Mouse (Mus musculus) midbrain, embryonic 16.5 days (tissue): ENCODE measurements around the gene Zfand3. TPM values are rescaled to one million over a fixed set of nuclear protein-coding genes. Genes with fewer than 3 reads are reported as not detected.

Experiments used
- ATAC-seq: fragments of 200-750 bp; cut with Nextera tagmentation; 2 replicates; pipeline ENCODE4 v1.8.0; 2017; ENCODE audit warnings: moderate TSS enrichment
- H3K27ac ChIP-seq: fragments of 300-500 bp; sonication (generic); 2 replicates; pipeline ENCODE4 v1.5.1; 2014; ENCODE audit warnings: mild to moderate bottlenecking, low read length, mixed read lengths
- H3K27me3 ChIP-seq: fragments of 300-500 bp; sonication (generic); 2 replicates; pipeline ENCODE4 v1.6.1; 2014; ENCODE audit warnings: low read depth, low read length, mixed read lengths; ENCODE audit not compliant: control insufficient read depth, insufficient read depth
- H3K36me3 ChIP-seq: fragments of 300-500 bp; sonication (generic); 2 replicates; pipeline ENCODE4 v1.6.1; 2014; ENCODE audit warnings: mild to moderate bottlenecking, low read length, moderate library complexity, mixed read lengths; ENCODE audit not compliant: control insufficient read depth, insufficient read depth
- H3K4me1 ChIP-seq: fragments of 300-500 bp; sonication (generic); 2 replicates; pipeline ENCODE4 v1.6.1; 2014; ENCODE audit warnings: mild to moderate bottlenecking, low read length, mixed read lengths; ENCODE audit not compliant: control insufficient read depth, insufficient read depth
- H3K4me2 ChIP-seq: fragments of 300-500 bp; sonication (generic); 2 replicates; pipeline ENCODE4 v1.6.1; 2014; ENCODE audit warnings: mild to moderate bottlenecking, low read length, mixed read lengths
- H3K4me3 ChIP-seq: fragments of 300-500 bp; sonication (generic); 2 replicates; pipeline ENCODE4 v1.5.1; 2014; ENCODE audit warnings: low read depth, mild to moderate bottlenecking, low read length, moderate library complexity, mixed read lengths
- H3K9ac ChIP-seq: fragments of 300-500 bp; sonication (generic); 2 replicates; pipeline ENCODE4 v1.6.1; 2014; ENCODE audit warnings: low read depth, low read length, mixed read lengths
- H3K9me3 ChIP-seq: fragments of 300-500 bp; sonication (generic); replicated peaks from 2 replicates; pipeline ENCODE4 v1.6.1; 2014; ENCODE audit warnings: mild to moderate bottlenecking, low read length, mixed read lengths; ENCODE audit not compliant: control insufficient read depth, poor library complexity, severe bottlenecking
- WGBS: fragments of 180-500 bp; shearing (Covaris S2); extraction: QIAGEN DNeasy Blood & Tissue Kit; methylation state at CpG from one replicate; pipeline ENCODE4 v1.1.7; 2014; 5-methylcytosine and 5-hydroxymethylcytosine counted together
- polyA plus RNA-seq: library from polyadenylated mRNA; unstranded; fragments of >200 nt; fragmentation: Nextera tagmentation; extraction: Ambion mirVana; gene quantifications from 2 replicates; pipeline ENCODE4 v1.2.1, GENCODE M21; 2015

Gene Zfand3
- polyA plus RNA-seq, 1 experiment from 2014 or later = 48.7 TPM

DNA sequence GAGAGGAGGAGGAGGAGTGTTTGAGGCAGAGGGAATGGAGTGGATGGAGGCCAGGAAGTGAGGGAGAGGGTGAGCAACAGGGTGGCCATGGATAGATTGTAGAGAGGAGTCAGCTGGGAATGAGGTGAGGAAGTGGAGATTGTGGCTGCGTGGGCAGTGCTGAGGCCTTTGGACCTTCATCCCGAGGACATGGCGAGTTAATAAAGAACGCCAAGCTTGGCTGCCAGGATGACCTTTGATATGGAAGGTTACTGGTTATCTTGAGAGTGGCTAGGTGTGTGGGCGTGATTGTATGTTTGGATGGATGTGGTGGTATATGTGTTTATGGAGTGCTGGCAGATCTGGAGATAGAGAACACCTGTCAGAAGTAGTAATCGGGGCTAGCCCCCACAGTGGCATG lies 3.4 kb downstream of the Zfand3 start:
- WGBS = 83% methylated on average over 6 of the region's 6 CpGs
- ATAC-seq = no peak
- Histone ChIP-seq H3K9ac (no peak overlapping the region), H3K4me3 (no peak overlapping the region), H3K9me3 (no peaks in the 10 kb centered on the region), H3K4me2 (peak overlapping the region; percentile 83; the same call in 1 of the 2 replicates), H3K36me3 (no peaks in the 10 kb centered on the region), H3K27me3 (no peaks in the 10 kb centered on the region), H3K27ac (no peak overlapping the region), H3K4me1 (peaks cover 45% of the 10 kb centered on the region)

DNA sequence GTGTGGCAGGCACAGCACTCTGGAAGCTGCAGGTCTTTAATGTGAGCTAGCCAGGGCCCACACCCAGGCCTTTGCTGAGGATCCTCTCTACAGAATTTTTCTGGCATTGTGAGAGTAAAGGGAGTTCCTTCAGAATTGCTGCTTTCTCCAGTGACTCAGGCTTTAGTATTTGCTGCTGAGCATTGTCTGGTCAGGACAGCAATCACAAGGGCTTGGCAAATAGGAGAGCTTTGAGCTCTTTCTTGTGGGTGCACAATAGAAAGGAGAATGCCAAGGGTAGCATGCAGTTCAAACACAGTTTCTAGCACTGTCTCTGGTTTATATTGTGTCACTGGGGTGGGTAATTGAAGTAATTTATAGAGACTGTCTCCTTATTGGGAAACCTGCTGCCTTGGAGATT lies 3.9 kb downstream of the Zfand3 start:
- H3K27me3 ChIP-seq = no peaks in the 10 kb centered on the region
- H3K9me3 ChIP-seq = no peaks in the 10 kb centered on the region
- no peak overlapping the region for H3K9ac ChIP-seq
- peaks cover 43% of the 10 kb centered on the region for H3K4me1 ChIP-seq
- ATAC-seq = no peak
- H3K4me3 ChIP-seq = no peak overlapping the region
- H3K4me2 ChIP-seq = peak overlapping the region; percentile 83
- H3K36me3 ChIP-seq = no peaks in the 10 kb centered on the region
- no peak overlapping the region for H3K27ac ChIP-seq

DNA sequence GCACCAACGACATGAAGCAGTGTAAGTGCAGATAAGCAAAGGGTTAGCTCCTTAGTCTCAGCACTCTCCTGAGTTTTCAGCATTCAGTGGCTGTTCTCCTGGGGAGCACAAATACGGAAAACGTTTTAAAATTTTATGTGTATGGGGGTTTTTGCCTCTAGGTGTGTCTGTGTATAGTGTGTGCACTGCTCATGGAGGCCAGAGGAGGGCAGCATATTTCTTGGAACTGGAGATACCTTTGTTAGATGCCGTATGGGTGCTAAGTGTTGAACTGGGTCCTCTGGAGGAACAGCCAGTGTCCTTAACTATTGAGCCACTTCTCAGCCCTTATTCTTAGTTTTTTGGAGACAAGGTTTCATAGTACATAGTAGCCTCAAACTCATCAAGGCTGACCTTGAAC lies 10.1 kb downstream of the Zfand3 start:
- H3K4me1 ChIP-seq = peaks cover 14% of the 10 kb centered on the region; the same call in 1 of the 2 replicates
- H3K9me3 ChIP-seq = no peaks in the 10 kb centered on the region
- no peak for ATAC-seq
- WGBS = 94% methylated on average over 4 of the region's 4 CpGs
- no peak overlapping the region for H3K9ac ChIP-seq
- no peak overlapping the region for H3K4me2 ChIP-seq
- no peak overlapping the region for H3K4me3 ChIP-seq
- H3K27ac ChIP-seq = no peak overlapping the region
- H3K36me3 ChIP-seq = no peaks in the 10 kb centered on the region
- no peaks in the 10 kb centered on the region for H3K27me3 ChIP-seq

DNA sequence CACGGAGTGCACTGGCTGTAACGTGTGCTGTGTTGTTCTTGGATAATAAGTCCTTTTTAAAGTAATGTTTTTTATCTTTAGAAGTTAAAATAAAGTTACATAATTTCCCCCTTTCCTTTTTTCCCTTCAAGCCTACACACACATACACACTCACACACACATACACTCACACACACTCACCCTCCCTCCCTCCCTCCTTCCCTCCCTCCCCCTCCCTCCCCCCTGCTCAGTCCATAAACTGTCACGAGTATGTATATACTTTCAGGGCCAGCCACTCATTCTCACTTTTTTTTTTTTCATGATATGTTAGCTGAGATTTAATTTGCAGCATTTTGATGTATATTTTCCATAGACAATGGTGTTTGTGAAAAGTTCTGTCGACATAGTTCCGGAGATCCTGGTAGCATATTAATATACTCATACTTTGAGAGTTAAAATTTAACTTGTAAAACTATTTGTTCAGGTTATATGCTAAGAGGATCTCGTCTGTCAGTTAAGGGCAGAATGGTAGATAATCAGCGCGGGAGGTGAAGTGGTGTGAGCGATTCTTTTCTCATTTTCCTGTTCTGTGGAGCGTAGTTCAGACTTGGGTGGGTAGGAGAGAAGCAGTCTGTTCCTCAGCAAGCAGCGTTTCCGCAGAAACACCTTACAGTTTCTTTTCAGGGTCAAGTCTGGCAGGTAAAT lies 14.5 kb downstream of the Zfand3 start:
- Histone ChIP-seq H3K4me3 (no peak overlapping the region), H3K27ac (no peak overlapping the region), H3K36me3 (no peaks in the 10 kb centered on the region), H3K9ac (no peak overlapping the region), H3K9me3 (no peaks in the 10 kb centered on the region), H3K4me1 (peaks cover 11% of the 10 kb centered on the region; the same call in 1 of the 2 replicates), H3K4me2 (no peak overlapping the region), H3K27me3 (no peaks in the 10 kb centered on the region)
- no peak for ATAC-seq
- WGBS = 81% methylated on average over 12 of the region's 12 CpGs

DNA sequence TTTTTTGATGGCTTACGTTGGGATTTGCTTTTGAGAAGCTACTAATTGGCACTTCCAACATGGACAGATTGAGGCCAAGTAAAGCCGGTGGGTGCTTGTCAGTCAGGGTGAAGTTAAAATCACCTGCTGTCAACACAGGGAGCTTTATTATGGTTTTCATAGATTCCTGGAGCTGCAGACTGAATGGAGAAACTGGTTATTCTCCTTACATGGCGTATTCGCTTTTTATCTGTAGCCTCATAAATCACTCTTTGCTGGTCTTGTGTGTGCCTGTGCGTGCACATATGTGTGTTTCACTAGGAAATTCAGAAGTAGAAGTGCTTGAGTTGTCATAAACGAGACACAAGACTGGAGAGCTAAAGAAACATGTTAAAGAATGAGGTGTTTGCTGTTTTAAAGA lies 15.4 kb downstream of the Zfand3 start:
- Histone ChIP-seq H3K27ac (no peak overlapping the region), H3K36me3 (no peaks in the 10 kb centered on the region), H3K9me3 (no peaks in the 10 kb centered on the region), H3K27me3 (no peaks in the 10 kb centered on the region), H3K4me3 (no peak overlapping the region), H3K4me1 (peaks cover 11% of the 10 kb centered on the region; the same call in 1 of the 2 replicates), H3K4me2 (no peak overlapping the region), H3K9ac (no peak overlapping the region)
- ATAC-seq = no peak
- 69% methylated on average over 6 of the region's 6 CpGs for WGBS

DNA sequence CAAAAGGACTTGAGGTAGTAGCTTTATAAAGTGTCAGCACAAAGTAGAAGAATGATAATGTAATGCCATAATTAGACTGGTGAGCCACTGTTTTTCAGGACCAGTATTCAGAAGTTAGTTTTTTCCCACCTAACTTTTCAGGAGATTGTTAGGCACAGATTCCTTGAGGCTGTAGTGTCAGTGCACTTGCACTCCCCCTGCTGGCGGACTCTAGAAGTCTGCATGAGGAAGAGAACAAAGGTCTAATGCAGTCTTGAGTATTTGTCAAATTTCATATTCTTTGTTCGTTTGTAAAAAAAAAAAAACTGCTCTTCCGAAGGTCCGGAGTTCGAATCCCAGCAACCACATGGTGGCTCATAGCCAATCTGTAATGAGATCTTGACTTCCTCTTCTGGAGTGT lies 20.1 kb downstream of the Zfand3 start:
- Histone ChIP-seq H3K9me3 (no peaks in the 10 kb centered on the region), H3K4me2 (no peak overlapping the region), H3K36me3 (no peaks in the 10 kb centered on the region), H3K9ac (no peak overlapping the region), H3K27ac (no peak overlapping the region), H3K4me3 (no peak overlapping the region), H3K4me1 (peaks cover 29% of the 10 kb centered on the region), H3K27me3 (no peaks in the 10 kb centered on the region)
- 62% methylated on average over 5 of the region's 5 CpGs for WGBS
- ATAC-seq = no peak

DNA sequence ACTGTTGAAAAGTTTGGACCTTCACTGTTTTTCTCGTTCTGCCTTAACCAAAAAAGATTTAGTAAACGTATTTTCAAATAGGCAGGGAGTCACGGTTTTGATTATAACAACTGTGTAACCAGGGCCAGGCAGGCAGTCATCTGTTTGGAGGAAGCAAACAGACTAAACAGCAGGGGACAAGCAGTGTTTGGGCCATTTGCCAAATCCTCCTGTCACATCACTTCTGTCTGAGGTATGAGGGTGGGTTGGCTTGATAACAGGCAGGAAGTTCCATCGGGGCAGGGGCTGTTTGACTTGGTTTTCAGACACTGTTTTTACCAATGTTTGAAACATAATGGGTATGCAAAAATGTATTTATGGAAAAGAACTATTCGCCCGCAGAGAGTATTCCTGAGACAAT lies 22.1 kb downstream of the Zfand3 start:
- ATAC-seq = no peak
- 30% methylated on average over 6 of the region's 6 CpGs for whole genome bisulfite sequencing
- Histone ChIP-seq H3K4me3 (no peak overlapping the region), H3K27ac (no peak overlapping the region), H3K4me2 (no peak overlapping the region), H3K9ac (no peak overlapping the region), H3K4me1 (peaks cover 32% of the 10 kb centered on the region), H3K9me3 (no peaks in the 10 kb centered on the region), H3K27me3 (no peaks in the 10 kb centered on the region), H3K36me3 (no peaks in the 10 kb centered on the region)

DNA sequence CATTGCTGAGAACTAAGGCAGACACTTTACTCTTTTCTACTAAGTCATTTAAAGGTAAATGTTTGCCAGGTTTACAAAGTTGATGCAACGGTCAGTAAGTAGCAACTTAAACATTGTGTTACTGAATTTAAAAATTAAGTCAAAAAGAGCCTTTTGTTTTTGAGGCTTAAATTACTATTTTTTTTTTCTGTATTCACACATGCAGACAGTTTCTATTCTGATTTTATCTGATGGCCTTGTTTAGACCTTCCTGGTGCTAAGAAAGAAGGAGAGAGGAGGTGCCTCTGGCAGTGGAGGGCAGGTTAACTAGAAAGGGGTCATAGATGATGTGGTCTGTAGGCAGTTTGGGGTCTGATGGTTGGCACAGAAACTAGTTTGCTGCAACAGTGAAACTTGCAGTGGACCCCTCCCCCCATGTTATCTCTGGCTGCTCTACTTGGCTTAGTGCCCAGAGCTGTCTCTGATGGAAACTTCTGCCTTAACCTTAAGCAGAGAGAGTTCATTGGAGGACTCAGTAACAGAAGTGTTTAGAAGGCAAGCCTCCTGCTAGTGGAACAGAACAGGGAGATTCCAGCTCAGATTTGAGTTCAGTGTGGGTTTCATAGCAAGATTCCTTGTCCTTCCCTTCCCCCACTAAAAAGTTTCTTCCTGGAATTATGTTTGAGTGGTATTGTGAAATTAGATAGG lies 23.0 kb downstream of the Zfand3 start:
- Histone ChIP-seq H3K4me3 (no peak overlapping the region), H3K27ac (no peak overlapping the region), H3K4me2 (no peak overlapping the region), H3K9me3 (no peaks in the 10 kb centered on the region), H3K36me3 (no peaks in the 10 kb centered on the region), H3K9ac (no peak overlapping the region), H3K4me1 (peaks cover 30% of the 10 kb centered on the region), H3K27me3 (no peaks in the 10 kb centered on the region)
- 56% methylated on average over 1 of the region's 1 CpGs for WGBS
- no peak for ATAC-seq

DNA sequence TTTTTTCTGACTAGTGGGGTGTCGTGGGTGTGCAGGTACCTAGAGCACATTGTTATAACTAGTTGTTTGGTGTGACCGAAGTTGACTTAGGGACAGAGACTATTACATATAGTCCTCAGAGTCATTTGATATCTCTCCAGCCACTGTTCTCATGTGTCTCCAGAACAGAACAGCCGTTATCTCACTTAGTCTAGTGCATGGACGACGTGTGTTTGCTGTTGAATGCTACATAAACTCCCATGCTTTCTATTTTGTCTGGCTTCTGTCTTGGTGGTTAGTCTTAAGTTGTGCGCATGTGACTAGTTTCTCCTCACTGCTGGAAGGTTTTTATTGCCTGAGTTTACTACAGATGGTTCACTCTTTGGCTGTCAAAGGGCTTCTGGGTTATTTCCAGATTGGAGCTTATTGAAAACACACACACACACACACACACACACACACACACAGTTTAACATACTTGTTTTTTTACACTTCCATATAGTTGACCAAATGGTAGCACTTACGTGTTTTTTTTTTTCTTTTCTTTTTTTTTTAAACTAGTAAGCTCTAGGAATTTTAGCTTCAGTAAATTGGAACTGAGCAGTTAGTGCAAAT lies 25.2 kb downstream of the Zfand3 start:
- 95% methylated on average over 7 of the region's 7 CpGs for WGBS
- peaks cover 36% of the 10 kb centered on the region for H3K4me1 ChIP-seq
- H3K4me3 ChIP-seq = no peak overlapping the region
- ATAC-seq = no peak
- no peak overlapping the region for H3K27ac ChIP-seq
- H3K27me3 ChIP-seq = no peaks in the 10 kb centered on the region
- no peak overlapping the region for H3K4me2 ChIP-seq
- no peaks in the 10 kb centered on the region for H3K36me3 ChIP-seq
- H3K9ac ChIP-seq = no peak overlapping the region
- H3K9me3 ChIP-seq = no peaks in the 10 kb centered on the region
